Mouse (Mus musculus) spleen, adult 18-20 months (tissue): Measurements from ENCODE around the gene Plpp1.

ENCODE experiments used
- DNase-seq, 2 experiments: peaks; one replicate each; pipeline ENCODE4 v3.0.0; 2022; ENCODE audit warnings: mixed read lengths in 2 of 2

Gene Plpp1

GRCm38 (mm10) chr13:112800597-112801380 lies at the start of gene Plpp1:
Gene Plpp1, plus strand, starts transcription at chr13:112800792.
- DNase-seq = peak; percentile 68 to 83

DNA sequence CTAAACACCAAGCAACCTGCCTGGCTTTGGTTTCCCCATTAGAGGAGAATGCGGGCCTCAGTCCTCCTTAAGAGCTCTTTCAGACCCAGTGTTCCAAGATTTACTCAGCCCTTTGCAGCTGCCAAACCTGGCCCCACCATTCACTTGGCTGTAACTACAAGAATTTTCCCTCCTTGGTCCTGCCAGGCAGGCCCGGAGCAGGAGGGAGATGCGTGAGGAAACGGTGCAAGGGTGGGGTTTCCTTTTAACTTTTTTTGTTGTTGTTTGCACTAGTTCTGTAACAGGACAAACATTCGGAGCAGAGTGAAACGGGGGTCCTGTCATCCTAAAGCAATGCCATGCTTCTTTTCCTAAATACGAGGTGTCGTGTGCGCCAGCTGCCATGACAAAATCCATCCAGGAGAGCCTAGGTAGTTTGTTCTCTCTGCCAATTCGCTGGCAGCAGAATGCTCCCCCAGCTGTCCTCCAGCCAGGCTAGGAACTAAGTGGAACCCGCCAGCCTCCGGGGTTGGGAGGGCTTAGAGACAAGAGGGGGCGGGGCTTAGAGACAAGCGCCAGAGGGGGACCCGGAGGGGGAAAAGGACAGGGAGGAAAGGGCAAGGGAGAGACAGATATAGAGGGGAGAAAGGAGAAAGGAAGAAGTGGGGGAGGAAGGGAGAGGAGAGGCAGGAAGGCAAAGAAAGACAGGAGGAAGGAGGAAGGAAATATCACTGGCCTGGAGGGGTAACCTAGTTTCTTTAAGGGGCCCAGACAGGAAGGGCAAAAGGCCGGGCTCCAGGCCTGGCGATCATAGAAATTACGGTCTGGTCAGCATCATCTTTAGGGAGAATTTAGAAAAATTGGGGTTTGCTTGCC lies 48.9 kb upstream of the Plpp1 start:
- peak in 1 of 2 experiments; percentile 27 for DNase-seq

DNA sequence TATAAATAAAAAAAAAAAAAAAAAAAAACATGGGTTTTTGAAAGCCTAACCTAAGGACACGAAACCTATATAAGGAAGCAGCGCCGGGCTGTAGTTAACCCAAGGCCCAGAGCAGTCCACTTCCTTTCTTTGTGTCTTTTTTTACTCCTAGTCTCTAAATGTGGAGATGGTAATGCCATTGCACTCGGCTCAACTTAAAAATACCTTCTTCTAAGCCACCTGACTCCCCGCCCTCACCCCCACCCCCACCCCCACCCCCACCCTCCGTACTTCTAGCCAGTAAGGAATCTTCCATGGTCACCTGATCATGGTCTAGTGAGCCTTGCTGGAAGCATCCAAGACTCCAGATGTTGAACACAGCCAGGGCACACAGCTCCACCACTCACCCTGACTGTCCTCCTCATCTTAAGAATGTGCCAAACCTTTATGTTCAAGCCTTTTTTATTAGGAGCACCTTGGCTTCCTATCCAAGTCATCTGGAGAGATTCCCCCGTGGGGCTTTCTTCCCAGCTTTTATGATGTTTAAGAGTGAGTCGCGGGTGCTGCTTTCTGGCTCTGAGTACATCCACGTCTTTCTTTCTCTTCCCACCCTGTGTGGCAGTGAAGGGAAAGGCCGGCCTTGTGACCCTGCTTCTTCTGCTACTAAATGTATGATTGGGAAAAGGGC lies 48.1 kb upstream of the Plpp1 start:
- DNase-seq = no peak

GRCm38 (mm10) chr13:112753522-112753921 lies 47.1 kb upstream of the Plpp1 start:
- no peak for DNase-seq

- DNase-seq = no peak
Measured at GRCm38 (mm10) chr13:112754871-112755270, 45.7 kb upstream of the Plpp1 start.

DNA sequence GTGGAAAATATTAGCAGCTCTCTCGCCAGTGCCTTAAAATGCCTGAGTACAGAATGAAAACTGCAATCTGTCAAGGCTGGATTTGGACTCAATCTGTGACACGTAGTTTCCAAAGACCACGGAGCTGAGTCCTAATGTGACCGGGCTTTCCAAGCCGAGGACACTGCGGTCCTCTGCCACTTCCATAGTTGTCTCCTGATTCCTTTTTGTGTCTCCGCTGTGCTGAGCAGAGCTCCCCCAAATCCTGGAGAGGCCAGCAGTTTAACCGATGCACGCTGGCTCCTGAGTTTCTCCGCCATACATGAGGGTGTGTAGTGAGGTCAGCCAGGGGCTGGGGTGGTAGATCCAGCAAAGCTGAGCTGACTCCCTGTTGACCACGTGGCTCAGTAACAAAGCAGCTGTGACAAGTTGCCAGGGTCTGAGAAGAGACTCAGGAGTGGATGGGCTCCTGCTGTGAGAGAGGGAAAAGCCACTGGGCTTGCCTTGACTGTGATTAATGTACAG lies 45.0 kb upstream of the Plpp1 start:
- no peak for DNase-seq

- DNase-seq = no peak
Measured at GRCm38 (mm10) chr13:112757395-112757794, 43.2 kb upstream of the Plpp1 start.

DNA sequence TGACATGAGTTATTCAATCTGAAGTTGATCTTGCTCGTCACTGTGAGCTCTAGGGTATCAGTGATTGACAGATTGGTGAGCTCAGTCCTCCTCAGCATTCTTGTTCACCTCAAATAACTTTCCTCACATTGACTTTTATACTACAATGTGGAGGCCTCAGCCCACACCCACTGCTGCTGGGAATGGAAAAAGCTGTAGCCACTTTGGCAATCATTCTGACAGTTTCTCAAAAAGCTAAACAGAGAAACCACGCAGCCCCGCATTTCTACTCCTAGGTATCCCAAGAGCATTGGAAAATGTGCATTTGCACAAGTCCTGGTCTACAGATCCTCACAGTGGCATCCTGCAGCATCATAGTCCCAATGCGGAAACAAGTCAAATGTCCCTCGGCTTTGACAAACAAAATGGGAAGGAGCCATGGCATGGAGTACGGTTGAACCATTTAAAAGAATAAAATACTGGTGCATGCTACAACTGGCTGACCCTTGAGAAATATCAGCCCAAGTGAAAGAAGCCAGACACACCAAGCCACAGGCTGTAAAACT lies 42.0 kb upstream of the Plpp1 start:
- DNase-seq = no peak

GRCm38 (mm10) chr13:112759364-112759763 lies 41.2 kb upstream of the Plpp1 start:
- DNase-seq = no peak

- no peak for DNase-seq
Measured at GRCm38 (mm10) chr13:112759777-112760537, 40.6 kb upstream of the Plpp1 start.

DNA sequence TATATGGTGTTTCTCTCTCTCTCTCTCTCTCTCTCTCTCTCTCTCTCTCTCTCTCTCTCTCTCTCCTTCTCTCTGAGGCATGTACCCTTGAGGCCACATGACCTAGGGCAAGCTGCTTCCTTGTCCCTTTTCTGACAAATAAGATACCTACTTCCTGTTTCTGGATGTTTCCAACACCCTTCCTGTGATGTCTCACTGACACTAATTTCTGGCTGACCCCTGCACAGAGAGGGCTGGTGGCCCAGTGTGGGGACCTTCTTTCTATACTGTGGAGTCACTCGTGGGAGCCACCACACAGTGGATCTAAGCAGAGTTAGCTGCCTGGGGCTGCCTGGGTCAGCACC lies 40.1 kb upstream of the Plpp1 start:
- no peak for DNase-seq

DNA sequence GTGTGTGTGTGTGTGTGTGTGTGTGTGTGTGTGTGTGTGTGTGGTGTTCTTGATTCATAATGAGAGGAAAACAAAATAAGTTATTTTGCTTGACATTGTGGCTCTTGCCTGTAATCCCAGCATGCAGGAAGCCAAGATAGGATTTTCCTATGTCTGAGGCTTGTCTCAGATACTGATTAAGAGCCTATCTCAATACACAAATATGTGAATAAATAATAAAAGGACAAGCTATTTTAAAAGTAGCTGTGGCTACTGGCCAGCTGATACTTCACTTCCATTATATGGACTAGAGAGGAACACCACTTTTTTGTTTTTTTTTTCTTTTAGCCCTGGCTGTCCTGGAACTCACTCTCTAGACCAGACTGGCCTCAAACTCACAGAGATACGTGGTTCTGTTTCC lies 38.8 kb upstream of the Plpp1 start:
- DNase-seq = no peak

DNA sequence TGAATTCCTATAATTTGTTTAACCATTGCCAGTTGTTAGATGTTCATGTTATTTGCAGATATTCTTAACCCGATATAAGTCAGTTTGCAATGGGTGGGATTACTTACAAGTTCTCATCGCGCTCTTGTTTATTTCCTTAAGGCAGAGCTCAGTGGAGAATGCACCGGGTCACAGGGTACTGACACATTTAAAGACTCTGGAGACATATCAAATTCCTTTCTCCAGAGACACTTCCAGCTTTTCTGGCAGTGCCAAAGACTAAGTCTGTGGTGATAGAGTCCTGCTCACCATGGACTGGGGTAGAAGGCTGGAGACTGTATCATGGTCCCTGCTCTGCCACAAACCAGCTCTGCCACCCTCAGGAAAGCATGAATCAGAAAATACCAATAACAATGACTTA lies 38.0 kb upstream of the Plpp1 start:
- no peak for DNase-seq

DNA sequence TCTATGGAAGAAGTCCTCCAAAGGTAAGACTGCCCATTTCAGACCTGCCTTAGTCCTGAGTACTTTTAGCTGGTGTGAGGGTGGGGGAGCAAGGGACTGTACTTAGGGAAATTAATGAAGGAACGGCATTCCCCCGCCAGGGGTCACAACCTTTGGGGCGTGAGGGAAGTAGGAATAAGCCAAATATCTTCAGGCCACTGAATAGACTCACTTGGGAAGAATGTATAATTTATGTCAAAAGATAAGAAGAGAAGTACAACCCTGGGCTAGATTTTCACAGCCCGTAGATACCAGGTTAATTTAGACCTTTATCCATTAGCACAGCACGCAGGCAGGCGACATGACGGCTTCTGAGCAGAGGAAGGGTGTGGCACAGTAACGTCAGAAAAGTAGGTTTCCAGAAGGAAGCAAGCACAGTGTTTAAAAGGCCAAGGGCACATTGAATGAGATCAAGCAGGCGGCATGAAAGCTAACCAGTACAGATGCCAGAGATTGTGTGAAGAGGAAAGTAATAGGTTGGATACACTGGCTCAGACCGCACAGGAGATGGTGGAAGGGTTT lies 37.0 kb upstream of the Plpp1 start:
- DNase-seq = no peak

DNA sequence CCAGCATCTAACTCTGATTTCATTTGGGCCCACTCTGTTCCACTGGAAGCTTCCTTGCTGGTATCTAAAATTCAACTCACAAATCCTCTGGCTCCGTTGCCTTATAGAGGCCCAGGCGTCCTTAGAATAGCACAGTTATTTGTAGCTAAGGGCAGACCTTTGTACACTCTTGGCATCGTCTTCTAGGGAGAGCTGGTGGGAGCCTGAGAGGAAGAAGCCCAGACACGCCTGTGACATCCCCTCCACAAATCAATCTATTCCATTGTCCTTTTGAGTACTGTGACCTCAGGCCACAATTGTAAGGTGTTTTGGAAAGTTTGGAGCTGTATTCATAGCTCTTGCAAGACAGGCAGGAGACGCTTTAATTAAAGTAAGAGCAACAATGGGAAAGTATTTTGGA lies 36.0 kb upstream of the Plpp1 start:
- no peak for DNase-seq

DNA sequence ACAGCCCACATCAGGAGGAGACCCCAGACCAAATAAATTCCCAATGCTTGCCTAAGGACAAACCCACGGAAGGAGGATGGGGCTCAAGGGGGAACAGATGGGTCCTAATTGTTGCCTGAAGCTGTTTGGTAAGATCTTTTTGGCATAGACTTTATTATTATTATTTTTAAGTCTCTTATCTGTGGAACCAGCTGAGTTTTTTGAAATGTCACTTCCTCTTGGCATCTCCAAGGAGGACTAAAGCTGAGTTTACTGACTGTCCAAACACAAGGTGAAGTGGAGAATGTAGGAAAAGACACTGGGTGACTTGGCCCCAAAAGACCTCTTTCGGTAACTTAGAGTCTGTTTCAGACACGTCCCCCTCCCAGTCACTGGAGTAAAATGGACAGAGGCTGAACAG lies 34.9 kb upstream of the Plpp1 start:
- DNase-seq = no peak

- DNase-seq = no peak
Measured at GRCm38 (mm10) chr13:112770528-112771328, 29.9 kb upstream of the Plpp1 start.

DNA sequence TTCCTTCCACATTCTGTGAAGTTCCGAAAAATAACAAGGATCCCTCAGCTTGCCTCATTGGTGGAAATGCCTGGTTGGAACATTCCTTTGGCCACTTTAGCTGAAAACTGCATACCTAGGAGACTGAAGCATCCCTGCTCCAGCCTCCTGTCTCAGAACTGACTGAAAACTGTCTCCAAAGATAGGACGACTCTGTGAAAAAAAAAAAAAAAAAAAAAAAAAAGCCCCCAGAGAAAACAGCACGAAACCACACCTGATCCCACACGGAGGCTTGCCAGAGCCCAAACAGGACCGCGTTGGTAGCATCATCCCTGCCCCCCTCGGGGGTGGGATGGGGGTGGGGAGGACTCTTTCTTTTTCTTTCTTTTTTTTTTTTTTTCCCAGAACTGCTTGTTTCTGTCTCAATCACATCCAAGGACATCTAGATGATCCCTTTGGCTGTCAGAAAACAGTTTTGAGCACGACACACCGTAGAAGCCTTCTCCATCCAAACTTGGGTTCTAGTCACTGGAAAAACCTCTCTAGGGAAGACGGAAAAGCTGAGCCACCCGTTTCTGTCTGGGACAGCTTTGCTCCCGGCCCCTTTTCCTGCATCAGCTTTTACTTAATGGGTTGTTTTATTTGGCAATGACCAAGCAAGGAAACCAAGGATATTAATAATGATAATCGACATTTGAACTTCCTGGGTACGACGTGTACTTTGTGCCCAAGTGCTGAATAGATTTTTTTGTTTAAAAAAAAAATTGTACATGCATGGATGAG lies 29.0 kb upstream of the Plpp1 start:
- no peak for DNase-seq

- no peak for DNase-seq
Measured at GRCm38 (mm10) chr13:112772252-112772651, 28.3 kb upstream of the Plpp1 start.

DNA sequence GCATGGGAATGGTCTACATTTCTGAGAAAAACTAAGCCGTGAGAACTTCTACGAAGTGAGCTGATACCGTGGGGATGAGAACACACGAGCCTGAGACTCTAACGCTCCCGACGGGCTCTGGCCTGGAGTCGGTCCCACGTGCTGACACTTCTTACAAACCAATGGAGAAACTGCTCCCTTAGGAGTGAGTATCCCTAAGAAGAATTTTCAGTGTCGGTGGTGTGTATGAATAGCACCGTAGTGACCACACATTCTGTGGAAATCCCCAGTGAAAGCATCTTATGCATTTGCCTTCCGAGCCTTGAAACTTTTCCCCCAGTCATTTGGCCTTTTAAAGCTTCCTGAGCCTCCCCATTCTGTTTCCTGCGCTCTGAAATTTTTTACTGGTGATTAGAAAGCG lies 27.7 kb upstream of the Plpp1 start:
- no peak for DNase-seq
